Mouse (Mus musculus) layer of hippocampus, postnatal 25 days (tissue): Measurements from ENCODE around the gene Wdfy3. TPM values are rescaled to one million over a fixed set of nuclear protein-coding genes. Genes with fewer than 3 reads are reported as not detected.
"Not testable (repeated sequence)": the region's sequence is repeated elsewhere in the genome, so short reads cannot be mapped to it uniquely, and the experiment has no call there.

ENCODE experiments used
- DNase-seq, 2 experiments: peaks; one replicate each; pipeline ENCODE4 v3.0.0; 2022; ENCODE audit warnings: mixed read lengths in 2 of 2, low spot score in 1 of 2; ENCODE audit errors: extremely low spot score in 1 of 2
- total RNA-seq, 2 experiments: library from RNA; stranded (reverse); gene quantifications; 2 replicates each; pipeline ENCODE4 v1.2.3; 2021

Wdfy3 gene
- total RNA-seq, 2 experiments from 2014 or later: 109 to 127 TPM

GRCm38 (mm10) chr5:102006218-102006941 lies 63.3 kb downstream of the Wdfy3 start:
- no peak for DNase-seq

GRCm38 (mm10) chr5:102003371-102003770 lies 66.3 kb downstream of the Wdfy3 start:
- no peak for DNase-seq

GRCm38 (mm10) chr5:102001026-102001425 lies 68.7 kb downstream of the Wdfy3 start:
- DNase-seq: no peak

- DNase-seq: no peak
Measured at GRCm38 (mm10) chr5:101998971-101999370, 70.8 kb downstream of the Wdfy3 start.

GRCm38 (mm10) chr5:101996036-101996735 lies 73.5 kb downstream of the Wdfy3 start:
- DNase-seq: no peak

- no peak for DNase-seq
Measured at GRCm38 (mm10) chr5:101995451-101995995, 74.2 kb downstream of the Wdfy3 start.

- DNase-seq: no peak
Measured at GRCm38 (mm10) chr5:101993996-101994395, 75.7 kb downstream of the Wdfy3 start.

GRCm38 (mm10) chr5:101992969-101993670 lies 76.6 kb downstream of the Wdfy3 start:
- no peak for DNase-seq

- DNase-seq: no peak
Measured at GRCm38 (mm10) chr5:101990298-101990845, 79.3 kb downstream of the Wdfy3 start.

- no peak for DNase-seq
Measured at GRCm38 (mm10) chr5:101988476-101988875, 81.2 kb downstream of the Wdfy3 start.

GRCm38 (mm10) chr5:101986694-101987093 lies 83.0 kb downstream of the Wdfy3 start:
- no peak for DNase-seq

GRCm38 (mm10) chr5:101982239-101982638 lies 87.5 kb downstream of the Wdfy3 start:
- no peak for DNase-seq

- no peak for DNase-seq
Measured at GRCm38 (mm10) chr5:101979594-101979993, 90.1 kb downstream of the Wdfy3 start.

- not testable (repeated sequence) for DNase-seq
Measured at GRCm38 (mm10) chr5:101972594-101972993, 97.1 kb downstream of the Wdfy3 start.

GRCm38 (mm10) chr5:101968153-101968851 lies 101.4 kb downstream of the Wdfy3 start:
- DNase-seq: no peak

- no peak for DNase-seq
Measured at GRCm38 (mm10) chr5:101967832-101968152, 101.9 kb downstream of the Wdfy3 start.

- no peak for DNase-seq
Measured at GRCm38 (mm10) chr5:101962824-101963223, 106.9 kb downstream of the Wdfy3 start.

- no peak for DNase-seq
Measured at GRCm38 (mm10) chr5:101959369-101959768, 110.4 kb downstream of the Wdfy3 start.

GRCm38 (mm10) chr5:101958941-101959340 lies 110.8 kb downstream of the Wdfy3 start:
- DNase-seq: no peak

- no peak for DNase-seq
Measured at GRCm38 (mm10) chr5:101957419-101957818, 112.3 kb downstream of the Wdfy3 start.
